Comparison of ENCODE assay signal across 8 mouse cellular contexts in genomic region chr11:53551754-53552153, GRCm38 (mm10). TPM values are rescaled to one million over a fixed set of nuclear protein-coding genes. Genes with fewer than 3 reads are reported as not detected.
A peak's percentile ranks its signal among the peaks of the same experiment; 100 is the strongest.
DNase-seq lines count a peak whose midpoint lies in the region; ATAC-seq and TF ChIP-seq lines count a peak whose summit lies in the region.
"Had no signal": no experiment of that assay in that cellular context is flagged by ENCODE, and none has a peak within 500 bp of the region (broad histone marks: within the 10 kb centered on the region; RNA-seq: fewer than 3 reads in every experiment).

No protein-coding gene starts in this region.

- WGBS in hindbrain, embryonic 13.5 days = 74% methylated on average over 12 of the region's 12 CpGs

- peak; percentile 69 for TF ChIP-seq CTCF in layer of hippocampus, adult 2 months (conservative IDR thresholded peaks at IDR 0.05)

- H3K9me3 ChIP-seq in hindbrain, embryonic 13.5 days = peaks cover 4% of the 10 kb centered on the region; the same call in 1 of the 2 replicates
- H3K9me3 ChIP-seq: embryonic facial prominence, embryonic 15.5 days had no signal

- ATAC-seq in hindbrain, embryonic 13.5 days (ENCODE audit: low FRiP score) = no peak

- no peak overlapping the region for H3K4me2 ChIP-seq in hindbrain, embryonic 13.5 days
- H3K4me2 ChIP-seq: embryonic facial prominence, embryonic 15.5 days had no signal

- no peaks in the 10 kb centered on the region for H3K4me1 ChIP-seq in hindbrain, embryonic 13.5 days (replicated peaks)

- no peak overlapping the region for H3K27ac ChIP-seq in layer of hippocampus, adult 2 months
- no peak overlapping the region for H3K27ac ChIP-seq in hindbrain, embryonic 13.5 days
- H3K27ac ChIP-seq: embryonic facial prominence, embryonic 15.5 days had no signal

- DNase-seq in layer of hippocampus, adult 2 months (ENCODE audit: low spot score in 2 of 2) = no peak
- no peak for DNase-seq in layer of hippocampus, adult 9-10 months (ENCODE audit: low spot score)
- DNase-seq in ES-CJ7 (ENCODE audit: low read depth, low spot score) (peak; percentile 80), ZHBTc4 (ENCODE audit: low read depth, low spot score) (peak; percentile 85)
- DNase-seq in induced T-regulatory cell, adult 2 months (ENCODE audit: low read depth) = peak; percentile 58
- no peak for DNase-seq in adrenal gland, adult 2 months

- no peaks in the 10 kb centered on the region for H3K36me3 ChIP-seq in hindbrain, embryonic 13.5 days
- H3K36me3 ChIP-seq: embryonic facial prominence, embryonic 15.5 days had no signal

- no peaks in the 10 kb centered on the region for H3K27me3 ChIP-seq in hindbrain, embryonic 13.5 days
- H3K27me3 ChIP-seq: embryonic facial prominence, embryonic 15.5 days had no signal

- H3K9ac ChIP-seq in hindbrain, embryonic 13.5 days = no peak overlapping the region
- H3K9ac ChIP-seq: embryonic facial prominence, embryonic 15.5 days had no signal

- H3K4me3 ChIP-seq in layer of hippocampus, adult 2 months = no peak overlapping the region
- H3K4me3 ChIP-seq in hindbrain, embryonic 13.5 days = no peak overlapping the region
- H3K4me3 ChIP-seq: embryonic facial prominence, embryonic 15.5 days had no signal

RNA-seq across cellular contexts. Expression of gene Kif3a, which starts 15.4 kb away (rescaled TPM):
- total RNA-seq in layer of hippocampus, adult 2 months (2021) = 100 to 1,000 TPM; 130 to 133 TPM
- total RNA-seq in adrenal gland, adult 2 months (2021) = 10 to 100 TPM; 23.0 to 29.8 TPM
- 3.1 and 3.6 TPM in 2 replicates for polyA plus RNA-seq in adrenal gland, adult 2 months (2012; rRNA removed)
- 275 and 285 TPM in 2 replicates for polyA plus RNA-seq in hindbrain, embryonic 13.5 days (2015; fragmentation: Nextera tagmentation; extraction: Ambion mirVana)

RNA-seq across cellular contexts. Expression of gene Sept8, which starts 32.7 kb away (rescaled TPM):
- 100 to 1,000 TPM; 240 to 254 TPM for total RNA-seq in layer of hippocampus, adult 2 months (2021)
- 10 to 100 TPM; 38.1 to 43.7 TPM for total RNA-seq in adrenal gland, adult 2 months (2021)
- polyA plus RNA-seq in adrenal gland, adult 2 months (2012; rRNA removed) = 32.7 and 46.9 TPM in 2 replicates
- 16.4 and 17.3 TPM in 2 replicates for polyA plus RNA-seq in hindbrain, embryonic 13.5 days (2015; fragmentation: Nextera tagmentation; extraction: Ambion mirVana)

Comparison
In these comparisons a context has a peak if more than half of its experiments do, and no peak if none do; other contexts are left out.
1. DNase-seq: peak in ES-CJ7 (single experiment), ZHBTc4 (single experiment) and induced T-regulatory cell, adult 2 months (single experiment); none in layer of hippocampus, adult 2 months (0 of 2), layer of hippocampus, adult 9-10 months (single experiment) and adrenal gland, adult 2 months (single experiment).
2. RNA of gene Kif3a, which starts 15.4 kb away (total RNA-seq): 130 to 133 TPM in layer of hippocampus, adult 2 months; 23.0 to 29.8 TPM in adrenal gland, adult 2 months; every median in the first group is over 4 times any median in the second.
3. RNA of gene Sept8, which starts 32.7 kb away (total RNA-seq): 240 to 254 TPM in layer of hippocampus, adult 2 months; 38.1 to 43.7 TPM in adrenal gland, adult 2 months; every median in the first group is over 4 times any median in the second.